Mouse (Mus musculus) megakaryocyte-erythroid progenitor cell, adult 5-6 weeks (primary cell): ENCODE measurements around the gene Zfp750. TPM values are rescaled to one million over a fixed set of nuclear protein-coding genes. Genes with fewer than 3 reads are reported as not detected.
A peak's percentile ranks its signal among the peaks of the same experiment; 100 is the strongest.

Source experiments
- ATAC-seq: replicated peaks from 2 replicates; pipeline ENCODE4 v1.8.0; 2016; ENCODE audit warnings: mild to moderate bottlenecking, inconsistent platforms; ENCODE audit not compliant: severe bottlenecking, poor library complexity, low FRiP score, low TSS enrichment
- total RNA-seq, 2 experiments: library from RNA; stranded (forward) in 1 of 2; stranded (reverse) in 1 of 2; fragments of 200-1000, 215-1000 nt in 1 of 2; fragments of >200 nt in 1 of 2; fragmentation: Nextera tagmentation in 1 of 2; gene quantifications; 2 replicates each; pipeline ENCODE4 v1.2.3; 2014 to 2017

Zfp750 gene
- total RNA-seq, 2 experiments from 2014 or later, result 0.66 TPM; not detected in 1

GRCm38 (mm10) chr11:121490651-121491050 is 28.5 kb downstream of the Zfp750 start:
- no peak for ATAC-seq

DNA sequence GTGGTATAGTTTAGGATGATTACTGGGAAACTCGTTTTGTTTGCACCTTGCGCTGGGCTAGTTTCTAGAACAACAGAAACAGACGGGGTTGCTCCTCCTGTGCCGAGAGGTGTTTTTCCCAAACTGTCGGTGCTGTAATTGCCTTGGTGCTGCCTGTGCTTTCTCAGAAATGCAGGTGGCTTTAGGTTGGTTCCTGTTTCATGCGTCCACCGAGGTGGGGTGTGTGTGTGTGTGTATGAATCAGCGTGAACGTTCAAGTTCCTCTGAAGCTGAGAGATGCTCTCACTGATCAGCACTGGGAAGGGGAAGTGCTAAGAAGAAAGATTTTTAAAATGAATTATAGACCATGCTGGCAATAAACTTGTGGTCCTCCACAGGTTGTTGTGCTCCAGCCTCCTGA is 33.3 kb downstream of the Zfp750 start:
- ATAC-seq, result no peak

DNA sequence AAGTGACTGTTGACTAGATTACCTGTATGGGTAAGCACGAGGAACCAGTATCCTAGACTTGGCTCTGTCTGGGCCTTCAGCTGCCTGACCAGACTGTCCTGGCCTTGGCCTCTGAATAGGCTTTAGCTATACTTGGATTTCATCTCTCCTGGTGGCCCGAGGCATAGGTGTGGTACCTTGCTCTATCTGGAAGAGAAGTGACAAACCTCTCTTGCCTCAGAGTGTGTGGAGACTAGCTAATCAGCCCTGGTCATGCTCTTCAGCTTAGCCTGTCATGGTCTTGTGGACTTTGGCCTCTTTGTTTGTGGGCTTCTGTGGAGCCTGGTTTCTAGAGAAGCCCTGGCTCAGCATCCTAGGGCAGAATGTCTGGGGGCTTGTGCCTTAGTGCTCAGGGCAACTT is 38.0 kb downstream of the Zfp750 start:
- no peak for ATAC-seq

- ATAC-seq, result peak; percentile 67
These were observed 39.5 kb downstream of the Zfp750 start for GRCm38 (mm10) chr11:121479476-121480203.

GRCm38 (mm10) chr11:121475699-121476415 is 43.3 kb downstream of the Zfp750 start:
- peak; percentile 69 for ATAC-seq

GRCm38 (mm10) chr11:121474831-121475230 is 44.3 kb downstream of the Zfp750 start:
- no peak for ATAC-seq

DNA sequence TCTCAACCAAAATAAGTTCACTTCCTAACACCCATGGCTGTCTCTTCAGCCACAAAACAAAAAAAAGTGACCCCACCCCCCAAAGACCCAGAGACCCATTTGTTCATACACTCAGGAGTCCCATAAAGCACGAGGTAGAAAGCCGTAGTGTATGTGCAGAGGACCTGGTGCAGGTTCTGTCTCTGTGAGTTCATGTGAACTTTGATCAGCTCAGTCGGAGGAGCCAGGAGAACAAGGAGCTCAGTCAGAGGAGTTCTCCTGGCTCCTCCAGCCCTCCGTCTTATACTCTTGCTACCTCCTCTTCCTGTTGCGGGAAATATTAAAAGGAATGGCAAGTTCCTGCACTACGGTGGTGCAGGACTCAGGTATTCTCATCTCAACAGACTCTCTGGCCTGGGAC is 51.7 kb downstream of the Zfp750 start:
- no peak for ATAC-seq

Other genes starting within 250 kb of the Zfp750 start
- gene Wdr45b, start 164.9 kb downstream of the Zfp750 start, total RNA-seq (2014; fragmentation: Nextera tagmentation), result 34.6 and 37.4 TPM in 2 replicates
- 33.6 and 41.1 TPM in 2 replicates for gene Wdr45b, start 164.9 kb downstream of the Zfp750 start, total RNA-seq (2017)
- gene Rab40b, start 131.1 kb downstream of the Zfp750 start, total RNA-seq (2014; fragmentation: Nextera tagmentation), result 2.2 TPM in 1 of 2 replicates, not detected in the other
- gene Rab40b, start 131.1 kb downstream of the Zfp750 start, total RNA-seq (2017), result 0.19 and 1.4 TPM in 2 replicates
- 18.8 and 22.0 TPM in 2 replicates for gene Fn3krp, start 97.9 kb downstream of the Zfp750 start, total RNA-seq (2014; fragmentation: Nextera tagmentation)
- gene Fn3krp, start 97.9 kb downstream of the Zfp750 start, total RNA-seq (2017), result 35.3 and 42.9 TPM in 2 replicates
- 0.81 TPM in 1 of 2 replicates, not detected in the other for gene Fn3k, start 84.4 kb downstream of the Zfp750 start, total RNA-seq (2014; fragmentation: Nextera tagmentation)
- gene Fn3k, start 84.4 kb downstream of the Zfp750 start, total RNA-seq (2017), result 0.11 and 0.47 TPM in 2 replicates
- 64.2 and 85.0 TPM in 2 replicates for gene Tbcd, start 67.4 kb downstream of the Zfp750 start, total RNA-seq (2014; fragmentation: Nextera tagmentation)
- 53.6 and 105 TPM in 2 replicates for gene Tbcd, start 67.4 kb downstream of the Zfp750 start, total RNA-seq (2017)
- 7.4 and 11.1 TPM in 2 replicates for gene B3gntl1, start 153.8 kb upstream of the Zfp750 start, total RNA-seq (2014; fragmentation: Nextera tagmentation)
- gene B3gntl1, start 153.8 kb upstream of the Zfp750 start, total RNA-seq (2017), result 8.2 and 8.8 TPM in 2 replicates
- not detected in 2 replicates for gene Metrnl, start 182.2 kb upstream of the Zfp750 start, total RNA-seq (2014; fragmentation: Nextera tagmentation)
- 1.6 TPM in 1 of 2 replicates, not detected in the other for gene Metrnl, start 182.2 kb upstream of the Zfp750 start, total RNA-seq (2017)